Mouse (Mus musculus) right cerebral cortex, postnatal 25 days (tissue): ENCODE results near the gene Atrip.
A peak's percentile ranks its signal among the peaks of the same experiment; 100 is the strongest.

ENCODE experiments used
- DNase-seq: peaks from one replicate; pipeline ENCODE4 v3.0.0; 2022

Atrip gene

DNA sequence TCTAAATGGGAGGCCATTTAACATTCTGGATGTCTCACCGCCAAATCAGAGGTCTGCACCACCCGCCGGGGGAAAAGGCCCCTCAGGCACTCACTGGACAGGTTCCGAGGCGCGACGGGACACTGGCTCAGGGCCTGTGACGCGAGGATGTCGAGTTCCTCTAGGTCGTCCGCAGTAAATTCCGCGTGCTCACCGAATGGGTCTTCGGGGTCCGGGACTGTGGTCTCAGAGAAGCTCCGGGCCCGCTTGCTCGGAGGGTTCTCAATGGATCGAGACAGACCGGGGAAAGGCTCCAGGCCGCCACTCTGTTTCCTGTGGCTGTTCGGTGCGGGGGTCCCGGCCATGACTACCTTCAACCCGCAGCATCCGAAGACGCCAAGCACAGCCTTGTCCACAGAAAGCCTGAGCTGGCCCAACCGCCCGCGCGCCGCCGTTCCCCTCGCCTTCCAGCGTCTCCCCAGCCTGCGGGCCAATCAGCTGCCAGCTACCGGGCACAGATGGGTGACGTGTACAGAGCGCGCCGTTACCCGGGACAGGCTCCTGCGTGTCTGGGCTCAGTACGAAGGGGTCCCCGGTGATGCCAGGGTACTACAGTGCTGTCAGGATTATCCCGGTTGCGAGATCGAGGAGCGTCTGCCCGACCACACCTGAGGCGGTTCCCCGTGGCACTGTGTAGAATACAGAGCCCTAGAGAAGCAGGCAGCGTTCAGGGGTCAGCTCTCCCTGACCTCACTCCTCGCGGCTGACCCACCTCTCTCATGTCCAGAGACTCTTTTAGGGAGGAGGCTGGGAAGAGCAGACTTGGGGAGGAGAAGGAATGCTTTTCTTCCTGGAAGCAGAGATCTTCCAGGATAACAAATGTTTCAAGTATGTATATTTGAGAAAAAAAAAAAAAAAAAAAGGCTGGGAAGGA, at the start of gene Atrip:
Atrip (minus strand) TSS at position 464 of the 913 bp plus-strand sequence.
- DNase-seq, result peak; percentile 95

DNA sequence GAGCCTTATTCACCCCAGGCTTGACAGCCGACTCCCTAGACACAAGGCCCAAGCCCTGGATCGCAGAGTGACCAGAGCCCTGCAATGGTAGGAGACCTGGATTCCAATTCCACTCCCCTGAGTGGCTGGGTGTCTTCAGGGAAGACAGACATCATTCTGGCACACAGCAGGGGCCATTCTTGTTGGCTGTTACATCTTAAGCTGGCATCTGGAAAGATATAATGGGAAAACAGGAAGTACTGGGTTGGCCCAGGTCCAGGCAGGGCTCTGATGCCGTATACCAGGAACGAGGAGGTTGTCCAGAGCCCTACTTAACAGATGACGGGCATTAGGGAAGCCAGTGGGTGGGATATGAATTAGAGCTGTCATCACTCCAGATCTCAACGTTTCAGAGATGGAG, 49.3 kb upstream of the Atrip start:
- no peak for DNase-seq

GRCm38 (mm10) chr9:109122553-109123085, 48.7 kb upstream of the Atrip start:
- DNase-seq, result no peak

DNA sequence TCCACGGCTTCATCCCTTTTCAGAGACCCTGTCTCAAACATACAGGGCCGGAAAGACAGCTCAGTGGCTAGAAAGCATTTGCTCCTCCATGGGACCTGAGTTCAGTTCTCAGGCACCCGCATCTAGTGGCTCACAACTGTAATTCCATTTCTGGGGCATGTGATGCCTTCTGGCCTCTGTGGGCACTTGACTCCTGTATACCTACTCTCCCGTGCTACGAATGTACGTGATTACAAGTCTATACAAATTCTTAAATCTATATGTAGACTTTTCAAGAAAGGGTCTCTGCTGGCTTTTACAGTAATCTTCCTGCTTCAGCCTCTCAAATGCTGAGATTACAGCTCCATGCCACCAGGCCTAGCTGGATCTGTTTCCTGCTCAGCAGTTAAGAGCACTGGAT, 47.0 kb upstream of the Atrip start:
- DNase-seq, result no peak

DNA sequence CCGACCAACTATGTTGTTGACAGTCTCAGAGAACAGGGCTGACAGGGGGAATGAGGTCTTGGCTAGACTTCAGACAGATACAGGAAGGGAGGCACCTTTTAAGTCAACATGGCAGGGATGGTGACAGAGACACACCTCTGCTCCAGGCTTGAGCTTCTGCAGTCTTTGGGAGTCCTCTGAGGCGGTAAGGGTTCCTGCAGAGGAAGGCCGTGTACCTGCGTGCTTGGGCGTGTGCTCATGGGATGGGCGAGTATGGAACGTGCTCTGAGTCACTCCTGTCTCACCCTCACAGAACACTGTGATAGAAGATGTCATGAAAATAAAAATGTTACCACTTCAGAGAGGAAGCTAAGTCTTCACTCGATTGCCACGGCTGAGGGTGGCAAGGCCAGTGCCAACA, 45.6 kb upstream of the Atrip start:
- no peak for DNase-seq

GRCm38 (mm10) chr9:109118106-109118505, 44.2 kb upstream of the Atrip start:
- DNase-seq, result no peak

DNA sequence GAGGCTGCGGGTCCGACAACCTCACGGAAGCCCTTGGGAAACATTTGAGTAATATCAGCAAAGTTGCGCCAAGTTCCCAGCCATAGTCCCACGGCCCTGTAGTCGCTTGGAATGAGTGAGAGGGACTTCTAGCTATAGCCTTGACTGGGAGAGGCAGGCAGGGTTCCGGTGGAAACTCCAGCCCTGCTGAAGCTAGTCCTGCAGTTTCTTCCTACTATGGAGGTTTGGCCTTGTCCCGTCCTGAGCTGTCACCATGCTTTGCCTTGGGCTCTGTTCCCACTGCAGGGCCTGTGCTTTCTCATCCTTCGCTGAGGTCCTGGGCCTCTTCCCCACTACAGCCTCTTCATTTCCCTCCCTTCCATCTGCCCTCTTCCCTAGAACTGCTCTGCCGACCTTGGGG, 42.3 kb upstream of the Atrip start:
- DNase-seq, result no peak

DNA sequence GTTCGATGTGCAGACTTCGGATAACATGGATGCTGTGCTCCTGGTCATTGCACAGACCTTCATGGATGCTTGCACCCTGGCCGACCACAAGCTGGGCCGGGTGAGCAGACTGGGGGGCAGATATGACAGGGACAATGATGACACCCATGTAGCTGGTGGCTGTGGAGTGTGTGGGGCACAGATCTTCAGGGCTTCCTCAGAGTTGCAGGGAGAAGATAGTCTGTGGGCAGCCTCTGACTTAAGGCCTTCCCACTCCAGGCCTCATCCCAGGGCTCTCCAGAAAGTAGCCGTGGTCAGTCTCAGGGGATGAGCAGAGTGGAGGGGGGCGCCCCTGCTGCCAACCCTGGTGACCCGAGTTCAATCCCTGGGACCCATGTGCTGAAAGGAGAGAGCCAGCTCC, 40.9 kb upstream of the Atrip start:
- DNase-seq, result no peak

- DNase-seq, result no peak
Measured at GRCm38 (mm10) chr9:109114276-109114675, 40.4 kb upstream of the Atrip start.

DNA sequence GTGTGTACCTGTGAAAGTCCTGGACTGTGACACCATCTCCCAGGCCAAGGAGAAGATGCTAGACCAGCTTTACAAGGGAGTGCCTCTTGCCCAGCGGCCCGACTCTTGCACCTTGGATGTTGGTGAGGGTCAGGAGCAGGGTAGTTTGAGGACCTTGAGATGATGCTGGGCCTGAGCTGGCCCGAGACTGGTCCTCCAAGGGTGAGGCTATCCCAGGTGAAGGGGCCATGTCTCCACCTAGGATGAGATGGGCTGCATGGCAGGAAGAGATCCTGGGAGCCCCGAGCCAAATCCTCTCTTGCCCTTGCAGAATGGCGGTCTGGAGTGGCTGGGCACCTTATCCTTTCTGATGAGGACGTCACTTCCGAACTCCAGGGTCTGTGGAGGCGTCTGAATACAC, 39.4 kb upstream of the Atrip start:
- DNase-seq, result no peak

- DNase-seq, result no peak
Measured at GRCm38 (mm10) chr9:109111591-109111990, 37.7 kb upstream of the Atrip start.

GRCm38 (mm10) chr9:109111101-109111500, 37.2 kb upstream of the Atrip start:
- no peak for DNase-seq

- DNase-seq, result no peak
Measured at GRCm38 (mm10) chr9:109110240-109110639, 36.3 kb upstream of the Atrip start.

DNA sequence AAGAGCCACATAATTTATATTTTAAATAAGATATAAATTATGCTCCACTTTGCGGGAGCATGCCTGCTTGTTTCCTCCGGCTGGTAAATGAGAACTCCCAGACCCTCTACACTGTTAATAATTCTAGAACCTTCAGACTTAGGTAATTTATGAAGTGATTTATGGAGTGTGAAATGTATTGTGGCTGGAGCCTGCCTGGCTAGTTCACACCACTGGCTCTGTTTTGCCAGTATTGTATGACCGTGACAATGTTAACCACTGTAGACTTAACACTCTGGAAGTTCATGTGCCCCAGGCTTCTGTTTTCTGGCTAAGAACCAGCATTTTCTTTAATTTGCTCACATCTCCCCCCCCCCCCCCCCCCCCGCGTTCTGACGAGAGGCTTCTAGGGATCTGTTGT, 33.4 kb upstream of the Atrip start:
- DNase-seq, result no peak

GRCm38 (mm10) chr9:109105648-109106047, 31.7 kb upstream of the Atrip start:
- no peak for DNase-seq

- DNase-seq, result no peak
Measured at GRCm38 (mm10) chr9:109105011-109105410, 31.1 kb upstream of the Atrip start.

DNA sequence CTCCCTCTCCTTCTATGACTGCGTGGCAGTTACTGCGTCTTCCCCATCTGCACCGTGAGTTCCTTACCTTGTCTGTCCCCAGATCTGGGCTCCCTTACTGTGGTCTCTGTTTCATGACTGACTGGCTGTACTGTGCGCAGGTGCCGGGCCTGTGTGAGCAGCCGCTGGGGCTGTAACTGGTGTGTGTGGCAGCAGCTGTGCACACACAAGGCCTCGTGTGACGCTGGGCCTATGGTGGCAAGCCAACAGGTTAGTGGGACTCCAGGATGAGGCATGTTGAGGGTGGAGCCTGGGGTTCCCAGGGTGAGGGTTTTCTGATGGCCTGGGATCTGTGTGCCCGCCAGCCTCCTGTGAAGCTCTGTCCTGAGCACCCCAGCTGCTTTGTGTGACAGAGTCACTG, 30.2 kb upstream of the Atrip start:
- DNase-seq, result no peak

DNA sequence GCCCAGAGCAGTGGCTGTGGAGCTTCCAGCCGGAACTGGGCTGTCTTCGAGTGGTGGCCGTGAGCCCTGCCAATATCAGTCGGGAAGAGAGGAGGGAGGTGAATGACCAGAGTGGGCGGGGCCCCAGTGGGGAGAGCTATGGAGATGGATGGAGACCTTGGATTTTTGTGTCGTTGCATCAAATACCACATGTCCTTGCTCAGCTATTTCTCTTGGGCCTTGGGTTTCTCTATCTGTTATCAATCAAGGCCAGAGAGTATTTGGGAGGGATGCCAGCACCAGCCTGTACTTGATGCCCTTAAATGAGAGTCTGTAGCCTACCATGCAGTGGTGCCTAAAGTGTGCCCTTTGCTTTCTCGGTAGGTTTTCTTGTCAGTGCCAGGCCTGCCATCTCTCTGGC, 29.3 kb upstream of the Atrip start:
- DNase-seq, result no peak

- no peak for DNase-seq
Measured at GRCm38 (mm10) chr9:109102541-109102940, 28.6 kb upstream of the Atrip start.

- DNase-seq, result no peak
Measured at GRCm38 (mm10) chr9:109101933-109102445, 28.1 kb upstream of the Atrip start.

GRCm38 (mm10) chr9:109100307-109100928, 26.5 kb upstream of the Atrip start:
- DNase-seq, result no peak

DNA sequence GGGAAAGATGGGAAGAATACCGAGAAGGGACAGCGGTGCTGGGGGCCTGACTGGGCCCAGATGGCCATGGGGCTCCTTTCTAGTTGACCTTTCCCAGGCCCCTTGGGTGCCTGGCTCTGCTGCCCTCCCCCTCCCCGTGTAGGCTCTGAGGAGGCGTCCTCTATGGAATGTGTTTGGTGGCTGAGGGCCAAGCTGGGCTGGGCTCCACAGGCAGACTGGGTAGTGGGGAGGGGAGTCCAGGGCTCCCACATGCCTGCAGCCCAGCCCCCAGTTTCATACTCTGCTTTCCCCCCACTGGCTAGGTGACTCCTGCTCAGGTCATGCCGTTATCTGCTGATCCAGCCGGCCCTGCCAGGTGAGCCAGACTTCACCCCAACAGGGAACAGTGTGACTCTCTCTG, 25.0 kb upstream of the Atrip start:
- DNase-seq, result peak; percentile 30

DNA sequence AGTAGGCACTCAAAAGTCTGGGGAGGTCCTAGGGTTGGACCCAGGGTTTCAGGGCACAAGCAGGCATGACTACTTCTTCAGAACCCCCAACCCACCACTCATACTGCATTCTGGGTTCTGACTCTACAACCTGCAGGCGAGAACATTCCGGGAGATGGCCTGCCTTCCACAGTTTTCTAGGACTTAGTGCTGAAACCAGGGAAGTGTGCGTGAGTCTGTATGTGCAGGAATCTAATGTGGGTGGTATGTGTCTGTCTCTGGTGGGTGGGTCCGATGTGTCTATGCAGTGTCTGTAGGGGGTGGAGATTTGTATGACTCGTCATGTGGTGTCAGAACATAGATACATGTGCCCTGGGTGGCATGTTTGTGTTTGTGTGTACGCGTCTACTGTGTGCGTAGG, 24.4 kb upstream of the Atrip start:
- DNase-seq, result no peak

- DNase-seq, result peak; percentile 50
Measured at GRCm38 (mm10) chr9:109097831-109098230, 23.9 kb upstream of the Atrip start.
